Mouse (Mus musculus) left cerebral cortex, postnatal 14 days (tissue): Measurements from ENCODE around the gene Pcmt1. TPM values are rescaled to one million over a fixed set of nuclear protein-coding genes. Genes with fewer than 3 reads are reported as not detected.

Source experiments
- DNase-seq, 2 experiments: peaks; one replicate each; pipeline ENCODE4 v3.0.0; 2021 to 2022; ENCODE audit warnings: low spot score in 2 of 2, mixed read lengths in 1 of 2
- intact Hi-C: fragments of 180-260 bp; cut with DNase I; formaldehyde crosslinking; loops from one replicate; pipeline ENCODE4 v1.15.1; 2025
- long read RNA-seq, 2 experiments: library from polyadenylated mRNA; stranded (forward); transcript quantifications; one replicate each; pipeline ENCODE4 v2.0.0; 2021
- total RNA-seq, 2 experiments: library from RNA; stranded (reverse); gene quantifications; 2 replicates each; pipeline ENCODE4 v1.2.3; 2021

Gene Pcmt1
- 100 to 1,000 TPM; 163 to 166 TPM for total RNA-seq
- long read RNA-seq, experiment 1, transcript Pcmt1-208 (8 exons, 2,757 nt) = minor isoform, 109 of 379 reads
- long read RNA-seq, experiment 1, transcript Pcmt1-210 (7 exons, 1,132 nt) = minor isoform, 33 of 379 reads
- long read RNA-seq, experiment 1, transcript Pcmt1-202 (8 exons, 2,491 nt) = major isoform, 148 of 379 reads
- long read RNA-seq, experiment 1, partial matches to known transcripts = 24 of 379 reads
- long read RNA-seq, experiment 1, other reads (novel, unspliced or antisense) = 65 of 379 reads
- long read RNA-seq, experiment 2, transcript Pcmt1-202 (8 exons, 2,491 nt) = major isoform, 124 of 269 reads
- long read RNA-seq, experiment 2, transcript Pcmt1-210 (7 exons, 1,132 nt) = minor isoform, 19 of 269 reads
- long read RNA-seq, experiment 2, transcript Pcmt1-208 (8 exons, 2,757 nt) = minor isoform, 69 of 269 reads
- long read RNA-seq, experiment 2, partial matches to known transcripts = 8 of 269 reads
- long read RNA-seq, experiment 2, other reads (novel, unspliced or antisense) = 49 of 269 reads

GRCm38 (mm10) chr10:7680731-7681301, at the start of gene Pcmt1, which contains the start of gene Lats1:
Gene Pcmt1 (minus strand): TSS chr10:7681136.
Gene Lats1 (plus strand): TSS chr10:7681214.
- intact Hi-C loops = no loop called here
- peak; percentile 78 to 86 for DNase-seq

- intact Hi-C loops = no loop called here
- no peak for DNase-seq
These were observed 46.1 kb upstream of the Pcmt1 start for GRCm38 (mm10) chr10:7727011-7727410.

DNA sequence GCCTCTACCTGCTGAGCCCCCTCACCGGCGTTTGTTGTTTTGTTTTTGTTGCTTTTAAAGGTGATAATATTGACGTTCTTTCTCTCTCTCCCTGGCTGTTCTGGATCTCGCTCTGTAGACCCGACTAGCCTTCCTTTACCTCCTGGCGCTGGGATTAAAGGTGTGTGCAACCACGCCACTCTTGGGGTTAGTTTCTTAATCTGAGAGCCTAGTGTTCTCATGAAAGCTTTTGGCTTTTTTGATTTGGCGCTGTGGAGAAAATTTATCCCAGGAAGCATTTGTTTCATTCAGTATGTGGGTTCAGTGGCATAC, 45.5 kb upstream of the Pcmt1 start:
- no peak for DNase-seq
- intact Hi-C loops = no loop called here

DNA sequence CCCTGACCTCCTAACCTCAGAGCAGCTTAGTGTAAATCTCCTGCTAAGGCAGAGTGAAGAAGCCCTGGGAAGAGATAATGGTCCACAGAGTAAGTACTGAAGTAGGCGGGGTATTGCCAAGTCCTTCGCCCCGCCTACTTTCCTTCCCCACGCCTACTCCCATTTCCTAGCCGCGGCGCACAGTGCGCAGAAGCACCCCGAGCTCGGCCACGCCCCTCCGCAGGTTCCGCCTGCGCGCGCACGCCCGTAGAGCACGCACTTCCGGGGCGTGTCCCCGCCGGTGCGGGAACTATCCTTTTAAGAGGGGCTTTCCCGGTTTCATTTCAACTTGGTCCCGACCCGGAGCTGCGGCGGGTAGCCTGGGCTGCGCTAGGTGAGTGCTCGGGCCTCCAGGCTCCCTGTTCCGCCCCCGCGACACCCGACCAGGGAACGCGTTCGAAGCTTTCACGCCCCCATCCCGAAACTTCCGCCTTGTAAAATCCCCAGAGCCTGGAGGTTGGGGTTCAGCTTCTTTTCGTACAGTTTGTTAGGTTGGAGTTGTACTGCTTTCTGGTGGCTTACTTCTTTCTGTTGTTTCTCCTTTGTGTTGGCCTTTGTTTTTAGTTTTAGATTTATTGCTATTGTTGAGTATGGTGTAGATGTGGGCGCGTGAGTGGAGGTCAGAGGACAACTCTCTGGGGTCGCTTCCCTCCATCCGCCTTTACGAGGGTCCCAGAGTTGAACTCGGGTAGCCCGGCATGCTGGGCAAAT, 45.0 kb upstream of the Pcmt1 start, which contains the start of gene Katna1:
Katna1 (plus strand) TSS at position 250 of the 750 bp plus-strand sequence.
- peak; percentile 88 to 93 for DNase-seq
- intact Hi-C loops = no loop called here

DNA sequence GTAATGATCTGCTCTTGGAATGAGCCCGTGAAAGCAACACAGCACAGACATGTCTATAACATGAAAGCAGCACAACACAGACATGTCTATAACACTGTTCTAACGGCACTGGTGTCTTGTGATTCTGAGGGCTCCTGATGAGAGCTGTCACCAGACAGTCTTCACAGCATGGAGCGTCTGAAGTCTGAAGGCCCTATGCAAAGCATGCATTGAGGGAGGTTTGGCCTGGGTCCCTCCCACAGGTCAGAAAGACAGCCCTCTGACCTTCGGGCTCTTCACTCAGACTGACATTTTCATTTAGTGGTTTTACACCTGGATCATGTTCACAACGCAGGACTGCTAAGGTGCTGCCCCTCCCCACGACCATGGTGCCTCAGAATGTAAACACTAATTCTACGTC, 34.1 kb upstream of the Pcmt1 start:
- DNase-seq = no peak
- intact Hi-C loops = no loop called here

DNA sequence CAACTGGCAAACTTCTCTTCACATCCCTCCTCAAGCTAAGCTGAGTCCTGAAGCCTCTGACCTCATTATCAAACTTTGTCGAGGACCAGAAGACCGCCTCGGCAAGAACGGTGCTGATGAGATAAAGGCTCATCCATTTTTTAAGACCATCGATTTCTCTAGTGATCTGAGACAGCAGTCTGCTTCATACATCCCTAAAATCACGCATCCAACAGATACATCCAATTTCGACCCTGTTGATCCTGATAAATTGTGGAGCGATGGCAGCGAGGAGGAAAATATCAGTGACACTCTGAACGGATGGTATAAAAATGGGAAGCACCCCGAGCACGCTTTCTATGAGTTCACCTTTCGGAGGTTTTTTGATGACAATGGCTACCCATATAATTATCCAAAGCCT, 31.6 kb upstream of the Pcmt1 start:
- intact Hi-C loops = no loop called here

DNA sequence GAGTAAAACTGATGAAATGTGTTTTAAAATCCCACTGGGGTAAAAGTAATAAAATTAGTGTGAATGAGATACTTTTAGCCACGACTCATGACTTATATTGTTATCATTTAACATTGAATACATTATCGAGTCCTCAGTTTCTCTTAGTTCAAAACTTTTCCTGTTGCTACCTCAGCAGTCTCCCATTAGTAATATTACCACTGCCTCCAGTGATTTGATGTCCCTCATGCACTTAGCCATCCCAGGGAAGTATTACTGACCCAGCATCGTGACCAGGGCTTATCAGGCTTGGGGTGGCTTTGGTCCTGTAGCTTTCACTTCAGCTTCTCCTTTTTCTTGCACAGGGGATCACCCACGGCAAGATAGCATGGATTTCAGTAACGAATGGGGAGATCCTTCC, 29.2 kb upstream of the Pcmt1 start:
- no peak for DNase-seq
- intact Hi-C loops = no loop called here

More for the DNA sequence above, 31.6 kb upstream of the Pcmt1 start:
- DNase-seq = no peak

GRCm38 (mm10) chr10:7702586-7702985, 21.6 kb upstream of the Pcmt1 start:
- intact Hi-C loops = no loop called here
- DNase-seq = no peak

GRCm38 (mm10) chr10:7700120-7700519, 19.2 kb upstream of the Pcmt1 start:
- intact Hi-C loops = no loop called here

DNA sequence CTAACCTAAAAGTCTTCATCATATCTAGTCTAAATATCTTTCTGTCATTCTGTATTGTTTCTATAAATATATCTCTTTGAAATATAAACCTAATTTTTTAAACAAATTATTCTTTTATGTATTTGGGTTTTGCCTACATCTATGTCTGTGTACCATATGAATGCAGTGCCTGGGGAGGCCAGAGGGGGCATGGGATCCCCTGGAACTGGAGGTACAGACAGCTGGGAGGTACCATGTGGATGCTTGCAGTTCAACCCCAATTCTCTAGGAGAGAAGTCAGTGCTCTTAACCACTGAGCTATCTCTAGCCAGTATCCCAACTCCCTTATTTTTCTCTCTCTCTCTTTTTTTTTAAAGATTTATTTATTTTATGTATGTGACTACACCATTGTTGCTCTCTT, 14.3 kb upstream of the Pcmt1 start:
- intact Hi-C loops = no loop called here
- DNase-seq = peak in 1 of 2 experiments; percentile 17

More at GRCm38 (mm10) chr10:7700120-7700519, 19.2 kb upstream of the Pcmt1 start:
- DNase-seq = no peak

GRCm38 (mm10) chr10:7686902-7687301, 6.0 kb upstream of the Pcmt1 start:
- intact Hi-C loops = no loop called here
- no peak for DNase-seq

GRCm38 (mm10) chr10:7682249-7682648, 1.3 kb upstream of the Pcmt1 start:
- DNase-seq = no peak
- intact Hi-C loops = no loop called here

GRCm38 (mm10) chr10:7681343-7682025, 548 bp upstream of the Pcmt1 start:
- peak; percentile 64 to 70 for DNase-seq
- intact Hi-C loops = no loop called here

GRCm38 (mm10) chr10:7673673-7674072, 7.3 kb downstream of the Pcmt1 start:
- peak in 1 of 2 experiments; percentile 38 for DNase-seq
- intact Hi-C loops = no loop called here

- peak; percentile 92 to 93 for DNase-seq
These were observed 13.6 kb downstream of the Pcmt1 start, which contains the start of gene Nup43 for GRCm38 (mm10) chr10:7667342-7667802. Gene Nup43 (plus strand): TSS chr10:7667503.

DNA sequence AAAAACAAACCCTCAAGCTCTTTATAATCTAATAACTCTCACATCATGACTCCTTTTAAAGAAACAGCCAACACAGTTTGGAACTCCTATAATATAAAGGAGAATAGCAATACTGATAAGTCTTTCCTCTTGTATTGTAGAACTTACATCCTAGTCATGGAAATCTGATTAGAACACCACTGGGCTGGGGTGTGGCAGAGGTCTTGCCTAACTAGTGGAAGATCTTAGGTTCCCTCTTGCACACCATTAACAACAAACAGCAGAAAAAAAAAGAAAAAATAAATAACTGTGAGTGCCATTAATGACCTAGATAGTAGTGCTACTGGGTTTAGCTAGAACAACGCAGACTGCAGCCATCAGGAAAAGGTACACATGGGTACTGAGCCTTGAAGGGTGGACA, 16.0 kb downstream of the Pcmt1 start:
- DNase-seq = no peak
- intact Hi-C loops = no loop called here

More at GRCm38 (mm10) chr10:7667342-7667802, 13.6 kb downstream of the Pcmt1 start, which contains the start of gene Nup43:
- intact Hi-C loops = no loop called here

- no peak for DNase-seq
- intact Hi-C loops = no loop called here
These were observed 16.9 kb downstream of the Pcmt1 start for GRCm38 (mm10) chr10:7664027-7664526.

- DNase-seq = peak; percentile 90 to 92
- intact Hi-C loops = no loop called here
These were observed 17.5 kb downstream of the Pcmt1 start for GRCm38 (mm10) chr10:7663159-7664026.
